Mouse (Mus musculus): Measurements from ENCODE around the gene Myo9b. TPM values are rescaled to one million over a fixed set of nuclear protein-coding genes. Genes with fewer than 3 reads are reported as not detected.

The Myo9b gene
- total RNA-seq, 1 experiment from 2014 or later: 130 TPM

GRCm38 (mm10) chr8:71379512-71380075, 107.1 kb downstream of the Myo9b start:
- ATAC-seq (ENCODE audit: extremely low read depth, insufficient number of reproducible peaks, low FRiP score, poor library complexity, severe bottlenecking): no peak

- ATAC-seq (ENCODE audit: extremely low read depth, insufficient number of reproducible peaks, low FRiP score, poor library complexity, severe bottlenecking): no peak
Measured at GRCm38 (mm10) chr8:71380178-71381171, 108.0 kb downstream of the Myo9b start.

- no peak for ATAC-seq (ENCODE audit: extremely low read depth, insufficient number of reproducible peaks, low FRiP score, poor library complexity, severe bottlenecking)
Measured at GRCm38 (mm10) chr8:71381421-71381970, 109.0 kb downstream of the Myo9b start, which contains the start of gene Nr2f6. Nr2f6 (minus strand) TSS chr8:71381960.

- peak; percentile 66 for ATAC-seq (ENCODE audit: extremely low read depth, insufficient number of reproducible peaks, low FRiP score, poor library complexity, severe bottlenecking)
Measured at GRCm38 (mm10) chr8:71381971-71382961, 109.8 kb downstream of the Myo9b start.

- ATAC-seq (ENCODE audit: extremely low read depth, insufficient number of reproducible peaks, low FRiP score, poor library complexity, severe bottlenecking): no peak
Measured at GRCm38 (mm10) chr8:71383396-71383795, 110.9 kb downstream of the Myo9b start.

GRCm38 (mm10) chr8:71383860-71384259, 111.3 kb downstream of the Myo9b start:
- no peak for ATAC-seq (ENCODE audit: extremely low read depth, insufficient number of reproducible peaks, low FRiP score, poor library complexity, severe bottlenecking)

- no peak for ATAC-seq (ENCODE audit: extremely low read depth, insufficient number of reproducible peaks, low FRiP score, poor library complexity, severe bottlenecking)
Measured at GRCm38 (mm10) chr8:71385212-71385835, 112.8 kb downstream of the Myo9b start.

GRCm38 (mm10) chr8:71388267-71388666, 115.8 kb downstream of the Myo9b start:
- ATAC-seq (ENCODE audit: extremely low read depth, insufficient number of reproducible peaks, low FRiP score, poor library complexity, severe bottlenecking): no peak

GRCm38 (mm10) chr8:71391696-71392095, 119.2 kb downstream of the Myo9b start:
- no peak for ATAC-seq (ENCODE audit: extremely low read depth, insufficient number of reproducible peaks, low FRiP score, poor library complexity, severe bottlenecking)

- ATAC-seq (ENCODE audit: extremely low read depth, insufficient number of reproducible peaks, low FRiP score, poor library complexity, severe bottlenecking): no peak
Measured at GRCm38 (mm10) chr8:71392391-71392790, 119.9 kb downstream of the Myo9b start.

GRCm38 (mm10) chr8:71392871-71393270, 120.4 kb downstream of the Myo9b start:
- ATAC-seq (ENCODE audit: extremely low read depth, insufficient number of reproducible peaks, low FRiP score, poor library complexity, severe bottlenecking): no peak

GRCm38 (mm10) chr8:71394481-71394880, 122.0 kb downstream of the Myo9b start:
- ATAC-seq (ENCODE audit: extremely low read depth, insufficient number of reproducible peaks, low FRiP score, poor library complexity, severe bottlenecking): no peak

GRCm38 (mm10) chr8:71395071-71395470, 122.6 kb downstream of the Myo9b start:
- no peak for ATAC-seq (ENCODE audit: extremely low read depth, insufficient number of reproducible peaks, low FRiP score, poor library complexity, severe bottlenecking)

GRCm38 (mm10) chr8:71395629-71396028, 123.1 kb downstream of the Myo9b start, which contains the start of gene Ushbp1:
Ushbp1 (minus strand) TSS chr8:71395802.
- no peak for ATAC-seq (ENCODE audit: extremely low read depth, insufficient number of reproducible peaks, low FRiP score, poor library complexity, severe bottlenecking)

- peak; percentile 97 for ATAC-seq (ENCODE audit: extremely low read depth, insufficient number of reproducible peaks, low FRiP score, poor library complexity, severe bottlenecking)
Measured at GRCm38 (mm10) chr8:71396639-71397305, 124.3 kb downstream of the Myo9b start, which contains the start of gene Babam1. Babam1 (plus strand) TSS chr8:71396861.

- no peak for ATAC-seq (ENCODE audit: extremely low read depth, insufficient number of reproducible peaks, low FRiP score, poor library complexity, severe bottlenecking)
Measured at GRCm38 (mm10) chr8:71397701-71398100, 125.2 kb downstream of the Myo9b start.

GRCm38 (mm10) chr8:71400826-71401225, 128.3 kb downstream of the Myo9b start:
- ATAC-seq (ENCODE audit: extremely low read depth, insufficient number of reproducible peaks, low FRiP score, poor library complexity, severe bottlenecking): no peak

- ATAC-seq (ENCODE audit: extremely low read depth, insufficient number of reproducible peaks, low FRiP score, poor library complexity, severe bottlenecking): no peak
Measured at GRCm38 (mm10) chr8:71401454-71401853, 128.9 kb downstream of the Myo9b start.
